Mouse (Mus musculus) lung, embryonic 14.5 days (tissue): ENCODE measurements around the gene Iars2. TPM values are rescaled to one million over a fixed set of nuclear protein-coding genes. Genes with fewer than 3 reads are reported as not detected.
"Not testable (repeated sequence)": the region's sequence is repeated elsewhere in the genome, so short reads cannot be mapped to it uniquely, and the experiment has no call there.

Experiments
- ATAC-seq: fragments of 200-750 bp; cut with Nextera tagmentation; 2 replicates; pipeline ENCODE4 v1.8.0; 2017; ENCODE audit warnings: mild to moderate bottlenecking, moderate TSS enrichment, moderate library complexity; ENCODE audit not compliant: insufficient read depth
- DNase-seq: peaks from one replicate; pipeline ENCODE4 v3.0.0-alpha.2; 2015
- H3K27ac ChIP-seq: fragments of 300-500 bp; sonication (generic); 2 replicates; pipeline ENCODE4 v1.5.1; 2014; ENCODE audit warnings: low read depth, mild to moderate bottlenecking, moderate library complexity
- H3K27me3 ChIP-seq: fragments of 300-500 bp; sonication (generic); 2 replicates; pipeline ENCODE4 v1.6.1; 2014; ENCODE audit warnings: low read length, control low read depth; ENCODE audit not compliant: insufficient read depth
- H3K36me3 ChIP-seq: fragments of 300-500 bp; sonication (generic); 2 replicates; pipeline ENCODE4 v1.6.1; 2014; ENCODE audit warnings: control low read depth; ENCODE audit not compliant: insufficient read depth
- H3K4me1 ChIP-seq: fragments of 300-500 bp; sonication (generic); 2 replicates; pipeline ENCODE4 v1.6.1; 2014; ENCODE audit warnings: antibody characterized with exemption, control low read depth; ENCODE audit not compliant: insufficient read depth
- H3K4me2 ChIP-seq: fragments of 300-500 bp; sonication (generic); 2 replicates; pipeline ENCODE4 v1.6.1; 2014; ENCODE audit warnings: mild to moderate bottlenecking
- H3K4me3 ChIP-seq: fragments of 300-500 bp; sonication (generic); 2 replicates; pipeline ENCODE4 v1.5.1; 2014; ENCODE audit warnings: low read depth, low read length
- H3K9ac ChIP-seq: fragments of 300-500 bp; sonication (generic); 2 replicates; pipeline ENCODE4 v1.6.1; 2014
- H3K9me3 ChIP-seq: fragments of 300-500 bp; sonication (generic); 2 replicates; pipeline ENCODE4 v1.6.1; 2016; ENCODE audit warnings: low read depth, low read length, control low read depth
- CTCF ChIP-seq: IDR thresholded peaks from 2 replicates; pipeline ENCODE4 v1.5.1; 2016; ENCODE audit warnings: antibody characterized with exemption, low read depth
- WGBS: fragments of 180-500 bp; shearing (Covaris S2); extraction: QIAGEN DNeasy Blood & Tissue Kit; methylation state at CpG from one replicate; pipeline ENCODE4 v1.1.7; 2014; 5-methylcytosine and 5-hydroxymethylcytosine counted together
- polyA plus RNA-seq: library from polyadenylated mRNA; unstranded; fragments of >200 nt; fragmentation: Nextera tagmentation; extraction: Ambion mirVana; gene quantifications from 2 replicates; pipeline ENCODE4 v1.2.1, GENCODE M21; 2014

Iars2 gene
- polyA plus RNA-seq, 1 experiment from 2014 or later: 33.5 TPM

DNA sequence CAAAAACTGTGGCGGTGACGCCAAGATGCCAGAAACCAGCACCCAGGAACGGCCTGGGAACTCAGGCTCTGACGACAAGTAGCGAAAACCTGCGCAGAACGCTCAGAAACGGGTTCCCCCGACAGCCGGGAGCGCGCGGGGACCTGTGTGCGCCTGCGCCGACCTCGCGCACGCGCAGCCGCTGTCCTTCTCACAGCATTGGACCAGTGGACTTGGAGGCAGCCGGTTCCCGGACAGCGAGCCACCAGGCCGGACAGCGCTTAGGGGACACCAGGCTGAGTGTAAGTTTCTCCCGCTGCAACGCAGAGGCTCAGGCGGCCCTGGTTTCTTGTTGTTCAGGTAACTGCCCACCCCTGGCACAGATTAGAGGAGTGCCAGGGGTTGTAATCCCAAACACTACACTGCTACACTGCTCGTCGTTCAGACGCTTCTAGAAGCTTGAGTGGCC is 2.8 kb upstream of the Iars2 start, which contains the start of gene Bpnt1:
Gene Bpnt1, plus strand, starts transcription at position 167 of the 448 bp plus-strand sequence.
- peak within 1 kb of the TSS; percentile 71 for H3K9ac ChIP-seq
- H3K9me3 ChIP-seq: no peaks in the 10 kb centered on the region
- peak within 1 kb of the TSS; percentile 72 for H3K4me3 ChIP-seq
- TF ChIP-seq CTCF: no peak
- ATAC-seq: peak; percentile 89
- peaks cover 2% of the 10 kb centered on the region; the same call in 1 of the 2 replicates for H3K36me3 ChIP-seq
- no peaks in the 10 kb centered on the region for H3K27me3 ChIP-seq
- WGBS: under 1% methylated on average over 32 of the region's 32 CpGs
- no peaks in the 10 kb centered on the region for H3K4me1 ChIP-seq
- peak within 1 kb of the TSS; percentile 59 for H3K4me2 ChIP-seq
- H3K27ac ChIP-seq: peak within 1 kb of the TSS; percentile 87
- DNase-seq: peak; percentile 97

DNA sequence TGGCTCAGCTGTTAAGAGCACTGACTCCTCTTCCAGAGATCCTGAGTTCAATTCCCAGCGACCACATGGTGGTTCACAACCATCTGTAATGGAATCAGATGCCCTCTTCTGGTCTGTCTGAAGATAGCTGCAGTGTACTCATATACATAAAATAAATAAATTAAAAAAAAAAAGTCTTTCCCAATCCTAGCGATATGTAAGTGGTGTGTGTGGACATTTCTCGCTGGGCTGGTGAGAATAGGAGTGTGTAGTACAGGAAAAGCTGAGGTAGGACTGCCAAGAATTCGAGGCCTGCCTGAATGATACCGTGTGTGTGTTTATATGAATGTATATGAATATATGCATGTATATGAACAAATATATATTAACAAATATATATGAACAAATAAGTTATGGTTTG is 2.2 kb upstream of the Iars2 start:
- no peak for DNase-seq
- Histone ChIP-seq H3K36me3 (peaks cover 9% of the 10 kb centered on the region), H3K9me3 (no peaks in the 10 kb centered on the region), H3K4me3 (peak overlapping the region; percentile 72), H3K27ac (no peak overlapping the region), H3K4me1 (no peaks in the 10 kb centered on the region), H3K9ac (peak overlapping the region; percentile 71), H3K4me2 (peak overlapping the region; percentile 59), H3K27me3 (no peaks in the 10 kb centered on the region)
- TF ChIP-seq CTCF: 0 out of 2 replicates have a peak, but pooled peaks have one; percentile 15
- ATAC-seq: no peak
- 42% methylated on average over 5 of the region's 5 CpGs for WGBS

DNA sequence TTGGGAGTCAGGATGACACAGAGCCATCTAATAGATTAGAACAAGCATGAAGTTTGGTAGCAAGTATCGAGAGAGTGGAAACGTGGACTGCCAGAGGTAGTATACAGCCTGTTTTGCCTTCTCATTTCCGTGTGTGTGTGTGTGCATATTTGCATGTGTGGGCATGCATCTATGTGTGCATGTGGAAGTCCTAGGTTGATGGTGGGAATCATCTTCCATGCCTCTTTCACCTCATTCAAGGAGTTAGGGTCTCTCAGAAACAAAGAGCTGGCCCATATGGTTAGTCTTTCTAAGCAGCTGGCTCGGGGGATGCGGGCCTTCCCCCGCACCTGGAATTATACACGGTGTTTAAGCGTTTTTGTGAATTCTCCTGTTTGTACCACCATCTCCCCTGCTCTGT is 655 bp upstream of the Iars2 start:
- H3K36me3 ChIP-seq: peaks cover 21% of the 10 kb centered on the region
- TF ChIP-seq CTCF: no peak
- ATAC-seq: no peak
- no peak overlapping the region for H3K27ac ChIP-seq
- H3K4me2 ChIP-seq: peak overlapping the region; percentile 72
- no peaks in the 10 kb centered on the region for H3K4me1 ChIP-seq
- no peak for DNase-seq
- no peak overlapping the region for H3K9ac ChIP-seq
- WGBS: 89% methylated on average over 8 of the region's 8 CpGs
- peak overlapping the region; percentile 91 for H3K4me3 ChIP-seq
- no peaks in the 10 kb centered on the region for H3K27me3 ChIP-seq
- no peaks in the 10 kb centered on the region for H3K9me3 ChIP-seq

DNA sequence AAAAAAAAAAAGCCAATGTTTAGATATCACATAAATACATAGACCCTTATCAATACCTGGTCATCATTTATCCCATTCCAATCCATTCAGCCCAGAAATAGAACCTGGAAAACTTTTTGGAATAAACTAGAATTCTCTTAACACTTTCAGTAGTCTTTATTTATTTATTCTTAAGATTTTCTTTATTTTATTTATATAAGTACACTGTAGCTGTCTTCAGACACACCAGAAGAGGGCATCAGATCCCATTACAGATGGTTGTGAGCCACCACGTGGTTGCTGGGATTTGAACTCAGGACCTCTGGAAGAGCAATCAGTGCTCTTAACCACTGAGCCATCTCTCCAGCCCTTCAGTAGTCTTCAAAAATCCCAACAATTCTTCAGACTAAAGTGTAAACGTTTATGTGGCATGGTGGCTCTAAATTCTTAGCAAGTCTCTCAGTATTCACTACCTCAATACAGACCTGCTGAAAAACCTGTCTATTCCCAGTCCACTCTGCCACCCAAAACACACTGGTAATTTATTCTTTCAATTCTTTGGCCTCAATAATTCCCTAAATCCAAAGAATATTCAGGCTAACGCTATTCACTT is 1.3 kb downstream of the Iars2 start:
- not testable (repeated sequence) for H3K4me1 ChIP-seq, DNase-seq, H3K27me3 ChIP-seq, H3K27ac ChIP-seq, H3K9me3 ChIP-seq, ATAC-seq
- Histone ChIP-seq H3K36me3 (peaks cover 41% of the 10 kb centered on the region), H3K4me2 (peak overlapping the region; percentile 72), H3K9ac (peak overlapping the region; percentile 88), H3K4me3 (peak overlapping the region; percentile 91)
- WGBS: 52% methylated on average over 3 of the region's 3 CpGs

DNA sequence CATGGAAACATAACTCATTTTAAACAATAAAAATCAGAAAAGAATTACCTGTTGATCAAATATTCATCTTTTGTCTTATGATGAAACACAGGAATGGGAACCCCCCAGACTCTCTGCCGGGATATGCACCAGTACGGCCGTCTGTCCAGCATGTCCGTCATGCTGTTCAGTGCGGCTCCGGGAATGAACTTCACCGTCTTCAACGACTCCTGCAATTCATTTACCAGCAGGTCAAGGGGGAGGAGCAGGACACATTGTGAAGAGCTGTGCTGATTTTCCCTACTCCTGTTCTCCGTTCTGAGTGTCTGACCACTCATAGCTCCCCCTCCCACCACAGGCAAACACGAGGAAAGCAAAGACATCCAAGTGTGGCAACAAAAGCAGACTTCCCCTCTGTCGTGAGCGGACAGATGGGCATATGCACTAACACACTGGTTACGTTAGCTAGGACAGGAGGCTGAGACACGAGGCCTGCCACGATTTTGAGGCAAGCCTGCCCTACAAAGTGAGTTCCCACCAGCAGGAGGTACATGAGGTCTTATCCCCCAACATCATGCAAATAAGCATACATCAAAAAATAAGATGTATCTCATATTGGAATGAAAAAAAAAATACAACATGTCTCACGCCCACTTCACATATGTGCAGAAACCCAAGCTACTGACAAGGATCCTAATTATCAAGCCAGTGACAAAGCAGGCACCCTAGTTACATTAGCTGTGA is 13.2 kb downstream of the Iars2 start:
- no peaks in the 10 kb centered on the region for H3K9me3 ChIP-seq
- H3K27ac ChIP-seq: no peak overlapping the region
- no peak overlapping the region for H3K4me2 ChIP-seq
- H3K4me3 ChIP-seq: no peak overlapping the region
- peaks cover 70% of the 10 kb centered on the region for H3K36me3 ChIP-seq
- ATAC-seq (no peak), DNase-seq (no peak)
- no peaks in the 10 kb centered on the region for H3K4me1 ChIP-seq
- TF ChIP-seq CTCF: no peak
- no peaks in the 10 kb centered on the region for H3K27me3 ChIP-seq
- 79% methylated on average over 16 of the region's 16 CpGs for WGBS
- no peak overlapping the region for H3K9ac ChIP-seq

DNA sequence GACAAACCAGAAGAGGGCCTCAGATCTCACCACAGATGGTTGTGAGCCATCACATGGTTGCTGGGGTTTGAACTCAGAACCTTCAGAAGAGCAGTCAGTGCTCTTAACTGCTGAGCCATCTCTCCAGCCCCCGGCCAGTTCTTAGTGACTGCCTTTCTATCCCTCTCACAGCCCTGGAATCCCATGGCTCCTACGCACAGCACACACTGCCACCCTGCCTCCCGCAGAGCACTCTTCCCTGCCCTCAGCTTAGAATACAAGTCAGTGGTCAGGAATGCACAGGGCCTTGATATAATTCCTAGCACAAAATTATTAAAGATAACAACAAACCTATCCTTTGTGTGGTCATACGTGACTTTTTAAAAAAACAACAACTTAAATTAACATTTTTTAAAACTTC is 14.7 kb downstream of the Iars2 start:
- no peak for DNase-seq
- no peak for ATAC-seq
- Histone ChIP-seq H3K9me3 (no peaks in the 10 kb centered on the region), H3K4me2 (no peak overlapping the region), H3K4me1 (no peaks in the 10 kb centered on the region), H3K36me3 (peaks cover 64% of the 10 kb centered on the region), H3K27me3 (no peaks in the 10 kb centered on the region), H3K4me3 (no peak overlapping the region), H3K27ac (no peak overlapping the region), H3K9ac (no peak overlapping the region)
- no peak for TF ChIP-seq CTCF
- 88% methylated on average over 4 of the region's 4 CpGs for WGBS

DNA sequence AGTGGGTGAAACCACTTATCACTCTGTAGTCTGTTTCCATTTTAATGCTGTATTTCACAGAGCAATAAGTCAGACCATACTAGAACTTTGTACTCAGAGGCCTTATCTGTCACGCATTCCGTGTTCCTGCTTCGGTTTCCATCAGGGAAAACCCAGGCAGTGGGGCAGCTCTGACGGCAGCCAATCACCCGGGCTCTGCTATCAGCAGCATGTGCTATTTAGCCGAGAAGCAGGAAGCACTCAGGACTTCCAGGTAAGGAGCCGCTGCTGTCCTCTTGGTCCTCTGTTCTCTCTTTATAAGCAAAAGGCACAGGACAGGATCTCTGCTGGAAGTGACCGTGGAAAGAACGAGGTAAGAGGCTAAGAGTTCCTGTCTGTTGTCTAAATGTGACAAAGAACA is 17.2 kb downstream of the Iars2 start:
- Histone ChIP-seq H3K9me3 (no peaks in the 10 kb centered on the region), H3K27me3 (no peaks in the 10 kb centered on the region), H3K27ac (no peak overlapping the region), H3K4me3 (no peak overlapping the region), H3K4me1 (no peaks in the 10 kb centered on the region), H3K9ac (no peak overlapping the region), H3K4me2 (no peak overlapping the region), H3K36me3 (peaks cover 64% of the 10 kb centered on the region)
- WGBS: 81% methylated on average over 9 of the region's 9 CpGs
- TF ChIP-seq CTCF: no peak
- DNase-seq: no peak
- no peak for ATAC-seq
